Mouse (Mus musculus): Measurements from ENCODE around the gene Foxf2. TPM values are rescaled to one million over a fixed set of nuclear protein-coding genes. Genes with fewer than 3 reads are reported as not detected.

The Foxf2 gene
- total RNA-seq, 2 experiments from 2014 or later = 0.10 TPM; not detected in 1

GRCm38 (mm10) chr13:31661211-31661610 lies 35.6 kb downstream of the Foxf2 start:
- no peak for DNase-seq
- intact Hi-C loops (cut with DNase I) = no loop called here

- DNase-seq = no peak
- intact Hi-C loops (cut with DNase I) = no loop called here
Measured at GRCm38 (mm10) chr13:31665376-31665775, 39.8 kb downstream of the Foxf2 start.

GRCm38 (mm10) chr13:31667919-31668524 lies 42.4 kb downstream of the Foxf2 start:
- intact Hi-C loops (cut with DNase I) = no loop called here
- no peak for DNase-seq

GRCm38 (mm10) chr13:31672093-31672492 lies 46.5 kb downstream of the Foxf2 start:
- intact Hi-C loops (cut with DNase I) = no loop called here

More at GRCm38 (mm10) chr13:31672093-31672492, 46.5 kb downstream of the Foxf2 start:
- DNase-seq = no peak

Small RNAs within 50 kb of the gene (microRNA-seq; reads per million reads assigned to microRNA genes)
- gene Gm27516 = 0 reads per million in 2 experiments

Other genes starting within 250 kb of the Foxf2 start
- under 1 TPM; 0.10 to 0.17 TPM for gene Foxq1, start 69.7 kb upstream of the Foxf2 start, total RNA-seq (2021)
- gene A530084C06Rik, start 66.5 kb upstream of the Foxf2 start, total RNA-seq (2021) = not detected
- 1 to 10 TPM; 4.8 to 7.0 TPM for gene Foxc1, start 180.8 kb downstream of the Foxf2 start, total RNA-seq (2021)